Mouse (Mus musculus) forebrain, postnatal 0 days (tissue): ENCODE results near the gene Ntn1. TPM values are rescaled to one million over a fixed set of nuclear protein-coding genes. Genes with fewer than 3 reads are reported as not detected.

Source experiments
- ATAC-seq: fragments of 200-750 bp; cut with Nextera tagmentation; 2 replicates; pipeline ENCODE4 v1.8.0; 2017; ENCODE audit warnings: mild to moderate bottlenecking, moderate library complexity
- DNase-seq: peaks from one replicate; pipeline ENCODE4 v3.0.0-alpha.2; 2015
- H3K27ac ChIP-seq: fragments of 300-500 bp; sonication (generic); 2 replicates; pipeline ENCODE4 v1.5.1; 2014; ENCODE audit warnings: low read depth, mild to moderate bottlenecking, antibody characterized with exemption, low read length, moderate library complexity, mixed read lengths
- H3K27me3 ChIP-seq: fragments of 300-500 bp; sonication (generic); 2 replicates; pipeline ENCODE4 v1.6.1; 2014; ENCODE audit warnings: mild to moderate bottlenecking, low read length, mixed read lengths; ENCODE audit not compliant: insufficient read depth
- H3K36me3 ChIP-seq: fragments of 300-500 bp; sonication (generic); 2 replicates; pipeline ENCODE4 v1.6.1; 2014; ENCODE audit warnings: mild to moderate bottlenecking, moderate library complexity; ENCODE audit not compliant: insufficient read depth
- H3K4me1 ChIP-seq: fragments of 300-500 bp; sonication (generic); 2 replicates; pipeline ENCODE4 v1.6.1; 2014; ENCODE audit warnings: antibody characterized with exemption; ENCODE audit not compliant: insufficient read depth
- H3K4me2 ChIP-seq: fragments of 300-500 bp; sonication (generic); 2 replicates; pipeline ENCODE4 v1.6.1; 2014; ENCODE audit warnings: low read depth, mild to moderate bottlenecking, moderate library complexity
- H3K4me3 ChIP-seq: fragments of 300-500 bp; sonication (generic); 2 replicates; pipeline ENCODE4 v1.5.1; 2014; ENCODE audit warnings: low read depth, low read length, mixed read lengths
- H3K9ac ChIP-seq: fragments of 300-500 bp; sonication (generic); 2 replicates; pipeline ENCODE4 v1.6.1; 2014; ENCODE audit warnings: mild to moderate bottlenecking
- H3K9me3 ChIP-seq: fragments of 300-500 bp; sonication (generic); 2 replicates; pipeline ENCODE4 v1.6.1; 2016; ENCODE audit warnings: low read length
- CTCF ChIP-seq: sonication (generic); IDR thresholded peaks from 2 replicates; pipeline ENCODE4 v1.5.1; 2016; ENCODE audit warnings: antibody characterized with exemption, control low read depth, low read depth
- WGBS: fragments of 180-500 bp; shearing (Covaris S2); extraction: QIAGEN DNeasy Blood & Tissue Kit; methylation state at CpG from one replicate; pipeline ENCODE4 v1.1.7; 2014; 5-methylcytosine and 5-hydroxymethylcytosine counted together
- polyA plus RNA-seq: library from polyadenylated mRNA; unstranded; fragments of >200 nt; fragmentation: Nextera tagmentation; extraction: Ambion mirVana; gene quantifications from 2 replicates; pipeline ENCODE4 v1.2.1, GENCODE M21; 2015
- total RNA-seq: library from RNA; depleted of rRNA; stranded (reverse); fragments of >200 nt; gene quantifications from 2 replicates; pipeline ENCODE4 v1.2.3, GENCODE M21; 2014

The Ntn1 gene
- total and polyA plus RNA-seq, 2 experiments from 2014 or later = 6.0 to 35.5 TPM

DNA sequence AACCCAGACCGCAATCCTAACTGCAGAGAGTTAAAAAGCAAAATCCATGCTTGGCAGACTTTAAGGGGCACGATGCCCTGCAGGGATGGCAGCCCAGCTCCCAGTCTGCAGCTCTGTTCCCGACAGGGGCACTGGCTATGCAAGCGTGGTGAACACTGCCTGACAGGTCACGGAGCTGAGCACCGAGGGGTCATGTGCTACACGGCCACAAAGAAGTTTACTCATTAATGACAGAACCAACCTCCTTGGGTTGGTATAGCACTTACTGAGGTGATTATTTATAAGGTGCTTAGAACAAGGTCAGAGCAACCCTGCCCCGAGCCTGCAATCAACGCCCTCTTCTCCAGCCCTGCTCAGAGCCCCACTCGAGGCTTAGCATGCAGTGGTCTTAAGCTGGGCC lies 27.5 kb downstream of the Ntn1 start:
- no peak overlapping the region for H3K4me3 ChIP-seq

DNA sequence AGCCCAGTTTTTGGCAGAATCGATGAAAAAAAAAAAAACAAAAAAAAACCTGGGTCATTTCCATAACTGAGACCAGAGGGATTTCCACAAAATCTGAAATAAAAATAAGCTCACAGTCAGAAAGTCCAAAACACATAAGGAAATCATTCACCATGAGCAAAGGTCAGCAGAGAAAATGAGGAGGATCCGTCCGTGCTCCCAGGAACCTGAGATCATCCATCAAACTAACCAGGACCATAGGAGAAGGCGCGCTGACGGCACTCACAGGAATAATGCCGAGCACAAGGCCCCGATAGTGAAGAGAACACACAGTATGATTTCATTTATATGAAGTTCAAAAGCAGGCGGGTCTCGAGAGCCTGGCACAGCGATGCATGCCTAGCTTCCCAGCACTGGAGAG lies 29.0 kb downstream of the Ntn1 start:
- Histone ChIP-seq H3K9me3 (no peaks in the 10 kb centered on the region), H3K27ac (no peak overlapping the region), H3K27me3 (no peaks in the 10 kb centered on the region; the same call in 1 of the 2 replicates), H3K4me3 (no peak overlapping the region), H3K9ac (no peak overlapping the region), H3K4me2 (no peak overlapping the region), H3K4me1 (no peaks in the 10 kb centered on the region), H3K36me3 (no peaks in the 10 kb centered on the region)
- WGBS = 80% methylated on average over 11 of the region's 11 CpGs
- no peak for ATAC-seq
- no peak for TF ChIP-seq CTCF
- DNase-seq = no peak

More for the DNA sequence above, 27.5 kb downstream of the Ntn1 start:
- ATAC-seq (no peak), DNase-seq (no peak)
- H3K4me2 ChIP-seq = no peak overlapping the region
- no peaks in the 10 kb centered on the region; the same call in 1 of the 2 replicates for H3K27me3 ChIP-seq
- no peaks in the 10 kb centered on the region for H3K36me3 ChIP-seq
- no peak for TF ChIP-seq CTCF
- H3K4me1 ChIP-seq = no peaks in the 10 kb centered on the region
- WGBS = 53% methylated on average over 10 of the region's 10 CpGs
- H3K9me3 ChIP-seq = no peaks in the 10 kb centered on the region
- H3K9ac ChIP-seq = no peak overlapping the region
- H3K27ac ChIP-seq = no peak overlapping the region

DNA sequence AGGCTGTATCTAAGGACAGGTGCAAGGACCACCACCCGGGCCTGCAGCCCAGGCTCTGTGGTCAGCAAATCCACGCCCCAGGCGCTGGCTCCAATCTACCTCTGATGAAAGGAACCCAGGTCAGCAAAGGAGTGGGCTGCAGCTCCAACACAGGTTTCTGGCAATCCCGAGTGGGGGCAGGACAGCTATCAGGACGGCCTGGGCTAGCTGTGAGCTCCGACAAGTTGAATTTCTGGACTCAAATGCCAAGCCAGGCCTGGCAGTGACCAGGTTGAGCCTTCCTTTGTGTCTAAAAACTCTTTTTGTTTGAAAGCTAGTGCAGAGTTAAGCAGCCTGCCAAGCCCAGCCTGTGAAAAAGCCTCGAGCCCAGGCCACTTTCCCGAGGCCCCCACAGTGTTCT lies 43.7 kb downstream of the Ntn1 start:
- peaks cover 3% of the 10 kb centered on the region; the same call in 1 of the 2 replicates for H3K4me1 ChIP-seq
- H3K4me3 ChIP-seq = no peak overlapping the region
- no peak overlapping the region; the same call in 1 of the 2 replicates for H3K9ac ChIP-seq
- DNase-seq (no peak), ATAC-seq (no peak)
- H3K4me2 ChIP-seq = no peak overlapping the region
- H3K27me3 ChIP-seq = no peaks in the 10 kb centered on the region
- 54% methylated on average over 8 of the region's 8 CpGs for WGBS
- no peaks in the 10 kb centered on the region for H3K9me3 ChIP-seq
- TF ChIP-seq CTCF = no peak
- H3K36me3 ChIP-seq = no peaks in the 10 kb centered on the region
- no peak overlapping the region for H3K27ac ChIP-seq

DNA sequence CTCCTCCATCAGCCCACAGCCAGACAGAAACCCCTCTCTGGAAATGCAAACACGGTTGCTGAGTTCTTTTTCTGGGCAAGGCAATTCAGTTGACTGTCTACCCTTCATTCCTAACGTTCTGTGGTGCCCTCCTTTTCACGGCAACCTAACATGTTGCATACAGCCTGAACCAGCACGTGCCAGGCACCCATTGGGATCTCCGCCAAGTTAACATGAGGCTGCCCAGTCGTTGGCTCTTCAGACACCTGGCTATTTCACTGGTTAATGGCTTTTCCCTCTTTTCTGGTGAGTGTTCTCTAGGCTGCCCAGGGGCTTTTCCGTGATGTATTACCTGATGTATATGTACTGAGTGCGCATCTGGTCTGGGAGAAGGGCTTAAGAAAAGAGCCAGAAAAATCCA lies 45.1 kb downstream of the Ntn1 start:
- H3K4me2 ChIP-seq = no peak overlapping the region
- WGBS = 48% methylated on average over 8 of the region's 8 CpGs
- H3K4me3 ChIP-seq = no peak overlapping the region
- ATAC-seq (no peak), DNase-seq (no peak)
- TF ChIP-seq CTCF = no peak
- peaks cover 3% of the 10 kb centered on the region; the same call in 1 of the 2 replicates for H3K4me1 ChIP-seq
- H3K9me3 ChIP-seq = no peaks in the 10 kb centered on the region
- H3K9ac ChIP-seq = no peak overlapping the region
- no peaks in the 10 kb centered on the region for H3K27me3 ChIP-seq
- H3K27ac ChIP-seq = no peak overlapping the region
- no peaks in the 10 kb centered on the region for H3K36me3 ChIP-seq

DNA sequence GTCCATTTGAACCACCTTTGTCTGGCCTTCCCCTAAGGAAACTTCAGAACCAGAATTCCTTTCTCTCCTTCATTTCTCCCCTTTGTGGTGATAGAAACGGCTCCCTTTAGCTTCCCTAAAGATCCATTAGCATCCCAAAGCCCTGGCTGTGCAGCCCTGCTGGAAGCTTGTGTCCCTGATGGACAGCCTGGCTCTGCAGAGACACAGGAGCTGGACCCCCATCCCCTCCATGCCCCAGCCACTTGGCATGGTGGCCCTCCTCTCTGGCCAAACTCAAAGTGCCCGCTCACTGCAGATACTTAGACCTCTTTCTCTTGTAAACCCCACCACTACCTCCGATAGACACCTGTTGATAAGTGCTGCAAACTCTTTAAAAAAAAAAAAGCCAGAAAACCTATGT lies 45.8 kb downstream of the Ntn1 start:
- H3K4me3 ChIP-seq = no peak overlapping the region
- 54% methylated on average over 3 of the region's 3 CpGs for whole genome bisulfite sequencing
- ATAC-seq = no peak
- H3K4me2 ChIP-seq = no peak overlapping the region
- H3K9ac ChIP-seq = no peak overlapping the region
- H3K27ac ChIP-seq = no peak overlapping the region
- no peaks in the 10 kb centered on the region for H3K9me3 ChIP-seq
- H3K36me3 ChIP-seq = no peaks in the 10 kb centered on the region
- peaks cover 3% of the 10 kb centered on the region; the same call in 1 of the 2 replicates for H3K4me1 ChIP-seq
- no peaks in the 10 kb centered on the region for H3K27me3 ChIP-seq
- no peak for TF ChIP-seq CTCF
- DNase-seq = no peak

DNA sequence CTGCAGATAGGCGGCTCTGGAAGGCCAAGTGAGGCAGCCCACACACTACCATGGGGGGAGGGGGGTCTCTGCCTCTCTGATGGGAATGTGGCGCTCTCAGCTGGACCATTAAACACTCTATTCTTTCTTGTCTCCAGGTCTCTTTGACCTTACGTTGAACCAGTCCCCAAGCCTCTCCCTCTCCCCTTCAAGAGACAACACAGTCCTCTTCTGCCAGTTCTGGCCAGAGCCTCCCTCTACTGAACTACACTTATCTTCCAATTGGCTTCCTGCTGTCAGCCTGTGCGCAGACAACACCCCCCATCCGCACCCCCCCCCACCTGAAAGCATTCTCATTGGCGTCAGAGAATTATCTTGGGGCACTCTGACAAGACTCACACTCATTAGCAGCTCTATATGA lies 48.4 kb downstream of the Ntn1 start:
- Histone ChIP-seq H3K9me3 (0 out of 2 replicates have a peak, but pooled peaks cover 5% of the 10 kb centered on the region), H3K27ac (no peak overlapping the region), H3K27me3 (no peaks in the 10 kb centered on the region), H3K4me3 (no peak overlapping the region), H3K9ac (no peak overlapping the region), H3K4me1 (peaks cover 3% of the 10 kb centered on the region; the same call in 1 of the 2 replicates), H3K36me3 (no peaks in the 10 kb centered on the region), H3K4me2 (no peak overlapping the region)
- no peak for ATAC-seq
- no peak for TF ChIP-seq CTCF
- 63% methylated on average over 6 of the region's 6 CpGs for WGBS
- no peak for DNase-seq

DNA sequence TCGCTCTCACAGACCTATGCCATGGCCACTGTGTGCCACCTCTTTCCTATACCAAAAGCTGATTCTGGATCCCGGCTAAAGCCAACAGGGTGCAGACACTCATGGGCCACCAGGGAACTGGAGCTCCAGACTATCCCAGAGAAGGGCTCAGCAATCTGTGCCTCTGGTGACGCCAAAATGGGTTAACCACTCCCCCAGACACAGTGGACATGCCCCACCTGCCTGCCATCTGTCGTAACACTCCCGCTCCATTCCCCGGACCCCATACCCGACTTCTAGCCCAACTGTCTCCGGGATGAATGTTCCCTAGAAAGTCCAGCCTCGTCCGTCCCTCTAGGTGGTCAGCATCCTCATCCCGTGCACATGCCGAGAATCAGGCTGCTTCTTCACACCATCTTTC lies 51.8 kb downstream of the Ntn1 start:
- H3K4me3 ChIP-seq = no peak overlapping the region
- WGBS = 95% methylated on average over 12 of the region's 12 CpGs
- no peaks in the 10 kb centered on the region for H3K27me3 ChIP-seq
- H3K4me1 ChIP-seq = no peaks in the 10 kb centered on the region
- no peak for ATAC-seq
- H3K36me3 ChIP-seq = no peaks in the 10 kb centered on the region
- H3K27ac ChIP-seq = no peak overlapping the region
- no peak for DNase-seq
- 0 out of 2 replicates have a peak, but pooled peaks cover 5% of the 10 kb centered on the region for H3K9me3 ChIP-seq
- no peak overlapping the region for H3K9ac ChIP-seq
- no peak for TF ChIP-seq CTCF
- H3K4me2 ChIP-seq = no peak overlapping the region
